Mouse (Mus musculus): ENCODE measurements around the gene Lrp2bp.

- TF ChIP-seq CTCF (IDR thresholded peaks at IDR 0.05; ENCODE audit: insufficient read depth, low read length) (no peak), POLR2A (IDR thresholded peaks at IDR 0.05; ENCODE audit: borderline replicate concordance, extremely low read depth, low read depth, low read length) (no peak)
These were observed 25.3 kb downstream of the Lrp2bp start for GRCm38 (mm10) chr8:46024392-46024791.

All from lung, adult 2 months (tissue).